Comparison of ENCODE assay signal across 14 mouse cellular contexts in genomic region chr10:110962172-110962571, GRCm38 (mm10). TPM values are rescaled to one million over a fixed set of nuclear protein-coding genes. Genes with fewer than 3 reads are reported as not detected.
DNase-seq lines count a peak whose midpoint lies in the region; ATAC-seq and TF ChIP-seq lines count a peak whose summit lies in the region.
"Had no signal": no experiment of that assay in that cellular context is flagged by ENCODE, and none has a peak within 500 bp of the region (broad histone marks: within the 10 kb centered on the region; RNA-seq: fewer than 3 reads in every experiment).

No protein-coding gene starts in this region.

- H3K36me3 ChIP-seq in kidney, adult 2 months (ENCODE audit: control insufficient read depth, insufficient read depth, low read length), result peaks cover 5% of the 10 kb centered on the region
- peaks cover 28% of the 10 kb centered on the region for H3K36me3 ChIP-seq in lung, embryonic 14.5 days (ENCODE audit: insufficient read depth)
- H3K36me3 ChIP-seq in MEL (ENCODE audit: control insufficient read depth in 1 of 2, insufficient read depth in 2 of 2, low read length in 2 of 2) (peaks cover 0 to 20% of the 10 kb centered on the region in 2 experiments; a peak in 3 of 4 replicates), myocyte (ENCODE audit: control insufficient read depth, insufficient read depth) (peaks cover 21% of the 10 kb centered on the region)
- H3K36me3 ChIP-seq in embryonic facial prominence, embryonic 10.5 days (replicated peaks), result peaks cover 50% of the 10 kb centered on the region

- peak; percentile 55 for TF ChIP-seq CTCF in kidney, adult 2 months (conservative IDR thresholded peaks at IDR 0.05; ENCODE audit: insufficient read depth, insufficient read length, low read depth, low read length)
- peak; percentile 42; the same call in 1 of the 2 replicates for TF ChIP-seq CTCF in lung, embryonic 14.5 days (IDR thresholded peaks at IDR 0.05; ENCODE audit: low read depth)
- TF ChIP-seq CTCF in MEL (IDR thresholded peaks at IDR 0.05 in 2 of 3, conservative IDR thresholded peaks at IDR 0.05 in 1 of 3; ENCODE audit: control insufficient read depth in 1 of 3, insufficient read depth in 1 of 3, low read depth in 2 of 3, low read length in 3 of 3, poor library complexity in 1 of 3, severe bottlenecking in 1 of 3), result peak; percentile 11 to 47 (median 39); a peak in 4 of 6 replicates

- peak; percentile 27 for TF ChIP-seq RAD21 in MEL (IDR thresholded peaks at IDR 0.05; ENCODE audit: low read depth, low read length)

- H3K9me3 ChIP-seq in lung, embryonic 14.5 days (ENCODE audit: low read depth, low read length), result no peaks in the 10 kb centered on the region
- no peaks in the 10 kb centered on the region for H3K9me3 ChIP-seq in MEL (replicated peaks; ENCODE audit: insufficient read depth, low read length)
- H3K9me3 ChIP-seq in embryonic facial prominence, embryonic 10.5 days, result no peaks in the 10 kb centered on the region
- H3K9me3 ChIP-seq: midbrain, embryonic 15.5 days; neural tube, embryonic 15.5 days had no signal

- H3K4me2 ChIP-seq in lung, embryonic 14.5 days, result no peak overlapping the region
- H3K4me2 ChIP-seq in myocyte (ENCODE audit: low read depth), result no peak overlapping the region
- H3K4me2 ChIP-seq: midbrain, embryonic 15.5 days; neural tube, embryonic 15.5 days had no signal

- 0 out of 2 replicates have a peak, but pooled peaks cover 3% of the 10 kb centered on the region for H3K4me1 ChIP-seq in kidney, adult 2 months (ENCODE audit: control insufficient read depth, insufficient read depth, low read length)
- no peaks in the 10 kb centered on the region for H3K4me1 ChIP-seq in lung, embryonic 14.5 days (ENCODE audit: insufficient read depth)
- H3K4me1 ChIP-seq in MEL (ENCODE audit: control insufficient read depth in 1 of 2, insufficient read depth in 2 of 2, low read length in 2 of 2), result no peaks in the 10 kb centered on the region
- no peaks in the 10 kb centered on the region for H3K4me1 ChIP-seq in embryonic facial prominence, embryonic 10.5 days
- H3K4me1 ChIP-seq: midbrain, embryonic 15.5 days; neural tube, embryonic 15.5 days had no signal

- no peak overlapping the region for H3K9ac ChIP-seq in lung, embryonic 14.5 days
- H3K9ac ChIP-seq in MEL (ENCODE audit: control insufficient read depth, low read depth, low read length, poor library complexity, severe bottlenecking), result no peak overlapping the region
- H3K9ac ChIP-seq: midbrain, embryonic 15.5 days; neural tube, embryonic 15.5 days had no signal

- no peaks in the 10 kb centered on the region for H3K27me3 ChIP-seq in kidney, adult 2 months (replicated peaks; ENCODE audit: control insufficient read depth, insufficient read depth, low read length)
- H3K27me3 ChIP-seq in lung, embryonic 14.5 days (ENCODE audit: insufficient read depth, low read length), result no peaks in the 10 kb centered on the region
- H3K27me3 ChIP-seq in MEL (ENCODE audit: control insufficient read depth in 1 of 2, insufficient read depth in 2 of 2, low read length in 2 of 2) (no peaks in the 10 kb centered on the region), myocyte (ENCODE audit: control insufficient read depth, insufficient read depth, insufficient read length) (no peaks in the 10 kb centered on the region)
- H3K27me3 ChIP-seq in embryonic facial prominence, embryonic 10.5 days (replicated peaks; ENCODE audit: low read depth, poor library complexity, severe bottlenecking), result no peaks in the 10 kb centered on the region
- H3K27me3 ChIP-seq: midbrain, embryonic 15.5 days; neural tube, embryonic 15.5 days had no signal

- no peak for TF ChIP-seq POLR2A in kidney, adult 2 months (IDR thresholded peaks at IDR 0.05; ENCODE audit: low read depth, low read length)
- no peak for TF ChIP-seq POLR2A in MEL (IDR thresholded peaks at IDR 0.05; ENCODE audit: control insufficient read depth in 1 of 2, insufficient read depth in 1 of 2, low read depth in 1 of 2, low read length in 2 of 2, poor library complexity in 1 of 2)
- no peak for TF ChIP-seq POLR2A in myocyte (IDR thresholded peaks at IDR 0.05; ENCODE audit: insufficient read length, low read depth)

- DNase-seq in kidney, adult 2 months, result peak; percentile 55
- no peak for DNase-seq in kidney, adult 18-20 months
- DNase-seq in lung, embryonic 14.5 days, result no peak
- DNase-seq in lung, postnatal 4 days, result no peak
- DNase-seq in MEL (ENCODE audit: low read depth, low spot score), result peak; percentile 18
- no peak for DNase-seq in embryonic facial prominence, embryonic 10.5 days (ENCODE audit: low spot score)
- DNase-seq in layer of hippocampus, adult 9-11 months, result no peak
- DNase-seq: gastrocnemius, postnatal 25 days; heart, postnatal 10 days; right cerebral cortex, adult 18-20 months; thymus, adult 2 months had no signal

- no peak overlapping the region for H3K4me3 ChIP-seq in kidney, adult 2 months (ENCODE audit: insufficient read depth, low read depth, low read length)
- H3K4me3 ChIP-seq in lung, embryonic 14.5 days (ENCODE audit: low read depth, low read length), result no peak overlapping the region
- no peak overlapping the region for H3K4me3 ChIP-seq in MEL (ENCODE audit: control insufficient read depth in 1 of 2, insufficient read depth in 1 of 2, low read depth in 2 of 2, low read length in 2 of 2)
- H3K4me3 ChIP-seq in myocyte, result no peak overlapping the region
- H3K4me3 ChIP-seq in embryonic facial prominence, embryonic 10.5 days, result no peak overlapping the region
- H3K4me3 ChIP-seq: midbrain, embryonic 15.5 days; neural tube, embryonic 15.5 days had no signal

- no peak overlapping the region for H3K27ac ChIP-seq in kidney, adult 2 months (ENCODE audit: insufficient read depth, low read depth, low read length)
- no peak overlapping the region for H3K27ac ChIP-seq in lung, embryonic 14.5 days (ENCODE audit: low read depth)
- H3K27ac ChIP-seq in MEL (ENCODE audit: control insufficient read depth, low read depth, low read length), result no peak overlapping the region
- no peak overlapping the region for H3K27ac ChIP-seq in embryonic facial prominence, embryonic 10.5 days (replicated peaks)
- H3K27ac ChIP-seq: midbrain, embryonic 15.5 days; neural tube, embryonic 15.5 days had no signal

- H3K79me2 ChIP-seq in MEL (ENCODE audit: control insufficient read depth, insufficient read depth, low read length, poor library complexity) (no peaks in the 10 kb centered on the region), myocyte (ENCODE audit: control insufficient read depth, insufficient read depth) (no peaks in the 10 kb centered on the region)

- no peak for TF ChIP-seq EP300 in MEL (IDR thresholded peaks at IDR 0.05; ENCODE audit: low read depth in 1 of 2, low read length in 2 of 2)

- ATAC-seq in lung, embryonic 14.5 days (ENCODE audit: insufficient read depth), result no peak
- ATAC-seq: midbrain, embryonic 15.5 days had no signal

- 24% methylated on average over 1 of the region's 1 CpGs for whole genome bisulfite sequencing in kidney, adult 2 months
- 28% methylated on average over 1 of the region's 1 CpGs for WGBS in lung, embryonic 14.5 days
- WGBS in embryonic facial prominence, embryonic 10.5 days, result 48% methylated on average over 1 of the region's 1 CpGs

- no peak overlapping the region for H3ac ChIP-seq in myocyte (ENCODE audit: control insufficient read depth, insufficient read length)

TF ChIP-seq in MEL, 35 proteins besides CTCF, POLR2A, EP300 and RAD21:
- no peak for TF ChIP-seq HCFC1 (IDR thresholded peaks at IDR 0.05; ENCODE audit: low read depth, low read length)
- TF ChIP-seq BHLHE40 (IDR thresholded peaks at IDR 0.05; ENCODE audit: borderline replicate concordance, low read depth, low read length), result no peak
- TF ChIP-seq GATA1 (IDR thresholded peaks at IDR 0.05; ENCODE audit: low read depth, low read length), result no peak
- 0 out of 2 replicates have a peak, but pooled peaks have one; percentile 35 for TF ChIP-seq ZNF384 (IDR thresholded peaks at IDR 0.05; ENCODE audit: low read depth, low read length)
- peak; percentile 20; the same call in 1 of the 2 replicates for TF ChIP-seq USF1 (IDR thresholded peaks at IDR 0.05; ENCODE audit: low read depth, low read length)

TF ChIP-seq in myocyte, 11 proteins besides CTCF, POLR2A, EP300 and RAD21:
- no peak for TF ChIP-seq MAX (IDR thresholded peaks at IDR 0.05; ENCODE audit: low read depth)
- TF ChIP-seq MYOD1 (IDR thresholded peaks at IDR 0.05; ENCODE audit: control insufficient read depth in 1 of 3, insufficient read length in 2 of 3, low read depth in 2 of 3), result no peak
- peak; percentile 8 for TF ChIP-seq USF1 (IDR thresholded peaks at IDR 0.05; ENCODE audit: low read depth)

RNA-seq across cellular contexts. Expression of gene Csrp2, which starts 42.6 kb away (rescaled TPM):
- polyA plus RNA-seq in kidney, adult 2 months (2012; rRNA removed), result 174 and 193 TPM in 2 replicates
- polyA plus RNA-seq in lung, embryonic 14.5 days (2014; fragmentation: Nextera tagmentation; extraction: Ambion mirVana), result 154 and 172 TPM in 2 replicates
- 4.8 and 8.3 TPM in 2 replicates for total RNA-seq in MEL (2012; rRNA removed)
- polyA plus RNA-seq in MEL (2012; ENCODE audit: insufficient read depth in 1 of 2, insufficient read length in 2 of 2, low read depth in 1 of 2, low replicate concordance in 2 of 2, missing spikeins in 1 of 2), result 10 to 100 TPM in 1 of 2 experiments, not detected in 1; 19.6 TPM
- polyA plus RNA-seq in myocyte (2012; fragmentation: generic; extraction: Trizol), result 264 TPM
- polyA plus RNA-seq in embryonic facial prominence, embryonic 10.5 days (2016; fragmentation: Nextera tagmentation; extraction: Ambion mirVana), result 275 and 290 TPM in 2 replicates

RNA-seq across cellular contexts. Expression of gene Zdhhc17, which starts 47.8 kb away (rescaled TPM):
- 15.9 and 16.5 TPM in 2 replicates for polyA plus RNA-seq in kidney, adult 2 months (2012; rRNA removed)
- 21.2 and 27.0 TPM in 2 replicates for polyA plus RNA-seq in lung, embryonic 14.5 days (2014; fragmentation: Nextera tagmentation; extraction: Ambion mirVana)
- total RNA-seq in MEL (2012; rRNA removed), result 16.6 and 16.7 TPM in 2 replicates
- polyA plus RNA-seq in MEL (2012; ENCODE audit: insufficient read depth in 1 of 2, insufficient read length in 2 of 2, low read depth in 1 of 2, low replicate concordance in 2 of 2, missing spikeins in 1 of 2) (10 to 100 TPM in 1 of 2 experiments, not detected in 1; 14.9 TPM), myocyte (2012; fragmentation: generic; extraction: Trizol) (6.6 TPM)
- polyA plus RNA-seq in embryonic facial prominence, embryonic 10.5 days (2016; fragmentation: Nextera tagmentation; extraction: Ambion mirVana), result 28.1 and 29.3 TPM in 2 replicates

Comparison
In these comparisons a context has a peak if more than half of its experiments do, and no peak if none do; other contexts are left out.
1. DNase-seq: peak in kidney, adult 2 months (single experiment) and MEL (single experiment); none in kidney, adult 18-20 months (single experiment), lung, embryonic 14.5 days (single experiment), lung, postnatal 4 days (0 of 2), embryonic facial prominence, embryonic 10.5 days (single experiment) and layer of hippocampus, adult 9-11 months (single experiment).
2. Peak in every context shown above with its lines, with median percentiles within 50 percentile points of each other: CTCF ChIP-seq.